9 mouse cellular contexts compared by ENCODE assay signal in genomic region chr10:4188614-4189402, GRCm38 (mm10).
DNase-seq lines count a peak whose midpoint lies in the region; ATAC-seq and TF ChIP-seq lines count a peak whose summit lies in the region.
"Had no signal": no experiment of that assay in that cellular context is flagged by ENCODE, and none has a peak within 500 bp of the region (broad histone marks: within the 10 kb centered on the region; RNA-seq: fewer than 3 reads in every experiment).

No protein-coding gene starts in this region.

- 78% methylated on average over 18 of the region's 18 CpGs for WGBS in kidney, embryonic 16.5 days
- WGBS in stomach, embryonic 14.5 days, result 62% methylated on average over 18 of the region's 18 CpGs

- TF ChIP-seq CTCF in brain, embryonic 14.5 days (IDR thresholded peaks at IDR 0.05; ENCODE audit: borderline replicate concordance, extremely low read depth, insufficient read depth, insufficient read length), result no peak

- ATAC-seq in kidney, embryonic 16.5 days (ENCODE audit: low FRiP score, low TSS enrichment), result no peak
- peak; percentile 74; the same call in 1 of the 2 replicates for ATAC-seq in stomach, embryonic 14.5 days (ENCODE audit: insufficient number of reproducible peaks, insufficient read depth, low FRiP score, low read depth)

- peak; percentile 7 for DNase-seq in kidney, adult 18-20 months
- DNase-seq in brain, embryonic 14.5 days (ENCODE audit: low read depth), result peak; percentile 41
- peak; percentile 85 to 86 for DNase-seq in heart, postnatal 10 days
- peak; percentile 36 to 46 for DNase-seq in lung, adult 18-20 months
- DNase-seq in thymus, postnatal 25 days, result no peak
- DNase-seq in layer of hippocampus, adult 18-20 months (ENCODE audit: low spot score in 2 of 2), result no peak

- no peaks in the 10 kb centered on the region for H3K9me3 ChIP-seq in kidney, embryonic 16.5 days (ENCODE audit: low read length)
- H3K9me3 ChIP-seq in stomach, embryonic 14.5 days (ENCODE audit: control insufficient read depth, low read depth, low read length), result no peaks in the 10 kb centered on the region

- no peak overlapping the region for H3K27ac ChIP-seq in kidney, embryonic 16.5 days (ENCODE audit: low read length)
- peak overlapping the region; percentile 61; the same call in 1 of the 2 replicates for H3K27ac ChIP-seq in stomach, embryonic 14.5 days (ENCODE audit: low read length)
- H3K27ac ChIP-seq: liver, embryonic 14.5 days had no signal

- H3K27me3 ChIP-seq in kidney, embryonic 16.5 days (ENCODE audit: insufficient read depth, low read length), result no peaks in the 10 kb centered on the region
- H3K27me3 ChIP-seq in stomach, embryonic 14.5 days (ENCODE audit: control insufficient read depth, insufficient read depth, low read length), result no peaks in the 10 kb centered on the region

- no peak overlapping the region for H3K4me2 ChIP-seq in kidney, embryonic 16.5 days (replicated peaks; ENCODE audit: low read depth, low read length)
- no peak overlapping the region for H3K4me2 ChIP-seq in stomach, embryonic 14.5 days (replicated peaks; ENCODE audit: low read depth, low read length)

- no peak overlapping the region for H3K4me3 ChIP-seq in kidney, embryonic 16.5 days (ENCODE audit: low read length)
- no peak overlapping the region for H3K4me3 ChIP-seq in stomach, embryonic 14.5 days (ENCODE audit: low read depth, low read length)

- intact Hi-C loops in heart, postnatal 10 days (cut with DNase I), result no loop called here

- H3K9ac ChIP-seq in kidney, embryonic 16.5 days (replicated peaks; ENCODE audit: low read length), result no peak overlapping the region
- H3K9ac ChIP-seq in stomach, embryonic 14.5 days (replicated peaks; ENCODE audit: low read depth, low read length), result no peak overlapping the region
- H3K9ac ChIP-seq: liver, embryonic 14.5 days had no signal

- H3K4me1 ChIP-seq in kidney, embryonic 16.5 days (ENCODE audit: insufficient read depth, low read length), result no peaks in the 10 kb centered on the region
- H3K4me1 ChIP-seq in stomach, embryonic 14.5 days (ENCODE audit: control insufficient read depth, insufficient read depth, low read length), result 0 out of 2 replicates have a peak, but pooled peaks cover 8% of the 10 kb centered on the region

- no peak for TF ChIP-seq POLR2A in brain, embryonic 14.5 days (IDR thresholded peaks at IDR 0.05; ENCODE audit: borderline replicate concordance, extremely low read depth, insufficient read depth, insufficient read length, poor library complexity, severe bottlenecking)

- H3K36me3 ChIP-seq in kidney, embryonic 16.5 days (ENCODE audit: insufficient read depth, low read length), result no peaks in the 10 kb centered on the region
- H3K36me3 ChIP-seq in stomach, embryonic 14.5 days (ENCODE audit: control insufficient read depth, insufficient read depth, low read length), result no peaks in the 10 kb centered on the region

Comparison
In these comparisons a context has a peak if more than half of its experiments do, and no peak if none do; other contexts are left out.
1. DNase-seq: peak in kidney, adult 18-20 months (single experiment), brain, embryonic 14.5 days (single experiment), heart, postnatal 10 days (2 of 2) and lung, adult 18-20 months (2 of 2); none in thymus, postnatal 25 days (single experiment) and layer of hippocampus, adult 18-20 months (0 of 2).